Mouse (Mus musculus) liver (tissue): ENCODE data around the gene Cass4.

Experiments
- DNase-seq: peaks from one replicate; pipeline ENCODE4 v3.0.0-alpha.2; 2020; ENCODE audit warnings: mixed read lengths

Gene Cass4

DNA sequence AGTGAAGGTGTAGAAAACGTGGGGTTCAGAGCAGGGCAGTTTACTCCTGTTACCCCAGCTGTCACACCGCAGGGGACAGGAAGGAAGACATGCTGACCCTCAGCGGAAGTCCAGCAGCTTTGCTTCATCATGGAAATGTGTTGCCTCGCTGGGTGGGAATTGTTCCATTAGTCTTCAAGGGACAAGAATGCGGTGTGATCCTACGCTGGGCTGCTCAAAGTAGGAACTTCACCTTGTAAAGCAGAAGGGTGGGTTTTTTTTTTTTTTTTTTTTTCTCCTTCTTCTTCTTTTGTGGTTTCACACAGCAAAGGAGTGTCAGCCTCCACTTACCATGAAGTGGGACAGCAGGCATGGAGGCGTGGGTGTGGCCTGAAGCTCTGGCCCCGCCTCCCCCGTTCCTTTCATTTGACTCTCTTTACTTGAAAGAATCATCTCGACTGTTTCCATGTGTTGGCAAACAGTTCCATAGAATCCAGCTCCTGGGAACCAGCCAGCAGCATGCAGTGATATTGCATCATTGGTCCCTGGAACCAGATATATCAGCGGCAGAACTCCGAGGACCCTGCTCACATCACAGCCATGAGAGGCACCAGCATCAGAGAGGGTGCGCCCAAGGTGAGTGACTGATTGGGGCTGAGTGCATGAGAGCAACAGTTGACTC, at the start of gene Cass4:
Gene Cass4, plus strand, starts transcription at position 404 of the 661 bp plus-strand sequence.
- peak; percentile 47 for DNase-seq

DNA sequence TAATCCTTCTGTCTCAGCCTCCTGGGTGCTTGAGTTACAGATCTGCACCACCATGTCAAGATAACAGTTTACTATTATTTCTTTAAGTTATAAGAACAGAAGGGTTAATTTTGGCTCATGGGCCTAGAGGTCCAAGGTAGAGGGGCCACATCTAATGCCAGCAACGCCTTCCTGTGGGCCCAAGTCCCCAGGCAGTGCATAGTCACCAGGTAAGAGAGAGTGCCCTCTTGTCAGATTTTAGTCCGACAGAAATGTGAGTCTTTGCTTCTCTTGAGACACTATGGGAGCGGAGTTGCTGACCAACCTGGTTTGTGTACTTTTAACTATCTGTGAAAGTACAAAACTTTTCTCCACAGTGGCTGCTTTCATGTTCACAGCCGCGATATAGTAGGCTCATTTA, 48.9 kb upstream of the Cass4 start:
- DNase-seq: no peak

- DNase-seq: peak; percentile 100
Observed at GRCm38 (mm10) chr2:172345258-172345738, 48.3 kb upstream of the Cass4 start, which contains the start of gene Fam210b. Fam210b (plus strand) TSS chr2:172345565.

DNA sequence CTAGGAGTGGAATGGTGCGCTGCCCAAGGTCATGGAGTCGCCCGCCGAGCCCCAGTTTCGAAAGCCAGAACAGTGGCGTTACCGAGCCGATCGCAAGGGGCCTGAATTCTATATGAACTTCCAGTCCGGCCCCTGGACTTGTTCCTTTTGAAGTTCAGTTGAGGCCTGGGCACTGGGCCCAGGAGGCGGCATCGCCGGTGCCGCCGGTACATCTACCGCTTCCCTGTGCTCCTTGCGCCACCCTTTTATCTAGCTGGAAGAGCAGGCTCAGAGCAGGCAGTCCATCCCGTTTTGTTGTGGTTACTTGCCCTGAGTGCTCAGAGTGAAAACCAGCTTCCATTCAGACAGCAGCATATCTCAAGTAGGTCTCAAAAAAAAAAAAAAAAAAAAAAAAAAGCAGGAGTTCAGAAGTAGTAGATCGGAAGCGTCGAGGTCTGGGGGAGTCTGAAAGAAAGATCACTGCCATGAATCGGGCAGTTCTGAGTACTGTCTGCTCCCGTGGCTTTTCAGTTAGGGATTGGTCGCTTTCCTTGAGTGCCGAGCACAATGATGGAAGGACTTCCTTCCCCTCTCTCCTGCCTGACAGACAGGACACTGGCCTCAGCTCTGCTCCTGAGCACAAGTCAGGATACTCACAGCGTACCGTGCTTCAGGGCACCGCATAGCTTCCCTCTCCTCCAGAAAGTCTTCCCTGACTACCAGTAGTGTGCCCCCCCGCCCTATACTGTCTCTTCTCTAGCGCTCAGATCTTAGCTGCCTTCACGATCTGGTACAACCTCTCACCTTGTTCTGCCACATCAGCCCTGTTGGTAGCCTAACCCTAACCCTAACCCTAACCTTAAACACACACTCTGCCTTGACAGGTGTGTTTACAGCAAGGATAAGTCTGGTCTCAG, 47.3 kb upstream of the Cass4 start:
- peak; percentile 61 for DNase-seq

DNA sequence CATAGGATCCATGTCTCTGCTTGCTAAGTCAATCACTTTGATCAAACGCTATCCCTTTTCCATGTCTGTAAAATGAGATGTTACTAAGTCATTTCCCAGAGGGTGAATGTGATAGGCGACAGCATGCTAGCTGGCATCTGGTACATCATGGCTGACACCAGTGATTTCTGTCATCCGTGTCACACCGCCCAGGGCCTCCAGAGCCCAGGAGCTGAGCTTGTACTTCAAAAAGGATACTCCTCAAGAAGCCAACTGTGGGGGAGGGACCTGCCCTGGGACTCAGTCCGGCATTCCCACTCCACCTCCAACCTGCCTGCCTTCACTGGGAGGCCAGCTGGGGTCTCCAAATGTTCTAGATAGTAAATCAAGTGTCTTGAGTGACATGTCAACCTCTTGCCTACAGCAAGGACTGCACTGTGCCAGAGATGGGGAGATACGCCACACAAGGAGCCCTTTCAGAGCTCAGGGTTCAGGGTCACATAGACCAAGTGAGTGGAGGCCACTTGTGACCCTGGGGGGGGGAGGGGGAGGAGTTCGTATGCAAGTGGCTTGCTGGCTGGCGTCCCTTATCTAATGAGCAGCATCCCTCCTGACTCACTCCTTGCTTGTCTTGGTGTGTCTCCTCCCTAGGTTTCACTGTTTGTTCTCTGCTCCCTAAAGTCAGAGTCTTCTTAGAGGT, 46.5 kb upstream of the Cass4 start:
- peak; percentile 94 for DNase-seq

DNA sequence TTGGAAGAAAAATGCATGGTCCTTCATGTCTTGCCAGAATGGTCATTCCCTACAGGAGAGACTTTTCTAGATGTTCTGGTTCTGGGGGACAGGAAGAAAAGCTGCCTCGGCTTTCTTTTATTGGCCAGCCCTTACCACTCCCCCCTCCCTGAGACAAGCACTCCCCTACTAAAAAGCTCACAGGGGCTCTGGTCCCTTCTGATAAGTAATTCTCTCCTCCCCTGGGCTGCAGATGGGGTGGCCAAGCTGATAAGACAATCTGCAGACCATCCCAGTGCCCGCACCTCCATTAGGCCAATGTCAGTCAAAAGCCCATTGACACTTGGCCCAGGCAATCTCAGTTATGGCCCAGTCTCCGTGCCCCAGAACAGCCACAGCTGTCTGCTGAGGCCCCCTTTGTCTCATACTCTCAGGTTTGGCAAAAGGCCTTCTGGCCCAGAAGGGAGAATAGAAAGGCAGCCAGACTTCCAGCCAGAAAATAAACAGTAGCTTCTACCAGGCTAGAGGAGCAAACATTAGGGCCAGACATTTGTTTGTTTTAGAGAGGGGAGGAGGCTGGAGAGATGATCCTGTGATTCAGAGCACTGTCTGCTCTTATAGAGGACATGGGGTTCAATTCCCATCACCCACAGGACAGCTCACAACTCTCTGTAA, 45.2 kb upstream of the Cass4 start:
- DNase-seq: peak; percentile 90

GRCm38 (mm10) chr2:172349776-172350175, 43.8 kb upstream of the Cass4 start:
- DNase-seq: peak; percentile 80

DNA sequence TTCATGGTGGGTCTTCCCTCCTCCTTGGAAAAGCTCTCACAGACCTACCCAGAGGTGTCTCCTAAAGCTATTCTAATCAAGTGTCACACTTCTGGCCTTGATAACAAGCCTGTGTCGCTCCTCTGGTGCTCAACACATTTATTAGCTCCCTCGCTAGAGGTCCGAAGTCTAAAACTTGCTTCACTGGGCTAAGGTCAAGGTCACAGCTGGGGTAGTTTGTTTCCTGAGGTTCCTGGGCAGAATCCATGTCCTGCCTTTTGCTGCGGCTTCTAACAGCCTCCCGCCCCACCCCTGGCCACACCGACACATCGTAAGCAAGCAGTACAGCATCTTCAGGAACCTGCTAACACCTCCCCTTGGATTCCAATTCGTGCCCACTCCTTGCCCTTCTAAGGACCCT, 42.8 kb upstream of the Cass4 start:
- DNase-seq: no peak

DNA sequence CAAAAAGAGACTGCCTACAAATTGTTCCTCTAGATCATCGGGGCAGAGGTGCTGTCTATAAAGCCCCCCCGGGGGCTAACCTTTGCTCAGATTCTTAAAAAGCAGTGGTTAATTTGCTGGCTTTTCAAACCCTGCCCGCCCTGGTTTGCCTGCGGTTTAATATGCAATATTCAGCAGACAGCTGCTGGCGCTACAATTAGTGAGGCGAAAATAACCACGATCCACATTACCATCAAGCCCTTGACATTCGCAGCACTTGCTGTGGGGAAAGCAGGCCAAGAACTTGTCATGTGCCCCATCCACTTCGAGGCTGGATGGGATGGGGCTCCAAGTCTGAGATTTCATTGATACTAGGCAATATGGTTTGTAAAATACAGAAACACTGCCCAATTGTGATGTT, 40.4 kb upstream of the Cass4 start:
- DNase-seq: no peak

DNA sequence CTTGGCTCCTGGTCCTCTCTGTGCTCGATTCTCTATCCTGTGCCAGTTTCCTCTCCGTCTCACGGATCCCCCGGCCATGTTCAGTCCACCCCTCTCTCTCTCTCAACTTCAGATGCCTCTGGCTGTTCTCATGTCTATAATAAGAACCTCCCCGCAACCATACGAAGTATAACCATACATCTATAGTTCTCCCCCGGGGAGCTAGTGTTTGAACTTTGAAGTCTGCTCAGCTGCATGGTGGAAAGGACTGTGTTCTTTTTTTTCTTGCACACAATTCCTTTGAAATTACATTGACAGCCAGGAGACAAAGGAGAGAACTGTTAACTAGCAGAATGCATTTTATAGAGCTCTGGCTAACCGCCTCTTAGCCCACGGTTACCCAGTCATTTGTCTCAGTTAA, 38.8 kb upstream of the Cass4 start:
- no peak for DNase-seq

DNA sequence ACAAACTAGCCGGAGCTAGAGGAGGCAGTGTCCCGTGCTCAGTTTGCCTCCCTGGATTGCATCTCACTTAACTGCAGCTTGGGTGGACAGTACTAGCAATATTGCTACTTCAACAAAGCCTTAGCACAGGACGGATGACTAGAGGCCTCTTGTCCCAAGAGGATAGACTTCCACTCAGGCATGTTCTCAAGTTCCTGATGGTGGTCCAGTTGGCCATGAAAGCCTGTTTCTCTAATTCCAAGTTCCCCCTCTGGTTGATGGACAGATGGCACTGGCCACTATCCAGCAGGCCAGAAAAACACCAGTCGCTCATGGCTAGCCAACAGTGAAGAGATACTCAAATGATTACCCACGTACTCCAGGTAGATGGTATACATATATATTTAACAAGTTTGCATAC, 37.8 kb upstream of the Cass4 start:
- no peak for DNase-seq

DNA sequence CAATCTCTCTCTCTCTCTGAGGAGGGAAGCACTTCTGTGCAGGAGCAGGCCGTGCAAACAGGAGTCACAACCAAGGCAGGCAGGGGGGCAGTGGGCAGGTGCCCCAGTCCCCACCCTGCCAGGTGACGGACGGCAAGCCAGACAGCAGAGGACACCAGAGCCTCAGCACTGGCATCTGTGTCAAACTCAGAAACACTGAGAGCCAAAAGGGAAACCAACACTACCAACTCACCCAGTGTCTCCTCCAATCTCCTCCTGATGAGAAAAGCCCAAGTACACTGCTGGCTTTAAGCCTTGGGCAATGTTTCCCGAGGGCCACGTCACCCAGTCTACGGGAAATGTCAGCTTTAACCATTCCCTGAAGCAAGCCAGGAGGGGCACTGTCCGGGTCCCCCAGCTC, 30.4 kb upstream of the Cass4 start:
- DNase-seq: no peak

- peak; percentile 96 for DNase-seq
Observed at GRCm38 (mm10) chr2:172370411-172371223, 23.0 kb upstream of the Cass4 start, which contains the start of the genes Aurka and Cstf1. Aurka (minus strand) TSS chr2:172370535. Cstf1 (plus strand) TSS chr2:172370681.

GRCm38 (mm10) chr2:172371258-172371657, 22.3 kb upstream of the Cass4 start:
- DNase-seq: no peak

GRCm38 (mm10) chr2:172376551-172376950, 17.0 kb upstream of the Cass4 start:
- DNase-seq: no peak

DNA sequence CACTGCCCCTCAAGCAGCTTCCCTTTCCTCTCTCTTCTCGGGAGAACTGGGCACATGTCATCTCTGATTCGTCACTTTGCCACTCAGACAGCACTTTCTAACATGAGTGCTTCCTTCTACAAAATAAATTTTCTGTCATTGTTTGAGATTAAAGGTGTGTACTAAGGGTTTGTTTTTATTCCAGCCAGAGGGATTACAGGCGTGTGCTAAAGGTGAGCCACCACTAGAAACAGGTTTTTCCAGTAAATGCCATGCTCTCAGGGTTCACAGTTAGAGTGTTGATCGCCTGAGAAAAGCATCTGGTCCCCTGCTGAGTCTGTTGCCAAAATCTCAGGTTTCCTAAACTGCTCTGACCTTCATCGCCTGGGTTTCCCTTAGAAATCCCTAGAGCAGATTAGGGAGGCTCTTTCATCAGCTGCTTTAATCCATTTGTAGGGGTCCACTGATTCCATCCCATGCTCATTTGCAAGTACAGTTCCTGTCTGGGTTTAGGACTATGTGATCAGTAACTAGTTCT, 16.5 kb upstream of the Cass4 start:
- DNase-seq: no peak

DNA sequence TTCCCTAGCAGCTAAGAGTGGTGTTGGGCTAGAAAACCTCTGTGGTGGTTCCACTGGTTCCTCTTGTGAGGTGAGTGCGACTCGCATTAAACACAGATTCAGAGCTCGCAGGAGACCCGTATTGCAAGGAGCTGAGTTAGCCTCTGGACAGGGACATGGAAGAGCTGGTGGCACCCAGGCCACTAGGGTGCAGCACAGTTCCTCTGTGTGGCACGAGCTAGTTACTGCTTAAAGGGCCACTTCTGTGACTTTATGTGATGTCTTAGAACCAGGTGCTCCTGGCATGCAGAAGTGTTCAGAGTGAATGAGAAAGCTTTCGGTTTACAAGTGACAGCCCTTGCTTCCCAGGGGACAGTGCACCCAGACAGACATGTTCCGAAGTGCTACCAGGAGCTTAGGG, 15.3 kb upstream of the Cass4 start:
- DNase-seq: peak; percentile 42

DNA sequence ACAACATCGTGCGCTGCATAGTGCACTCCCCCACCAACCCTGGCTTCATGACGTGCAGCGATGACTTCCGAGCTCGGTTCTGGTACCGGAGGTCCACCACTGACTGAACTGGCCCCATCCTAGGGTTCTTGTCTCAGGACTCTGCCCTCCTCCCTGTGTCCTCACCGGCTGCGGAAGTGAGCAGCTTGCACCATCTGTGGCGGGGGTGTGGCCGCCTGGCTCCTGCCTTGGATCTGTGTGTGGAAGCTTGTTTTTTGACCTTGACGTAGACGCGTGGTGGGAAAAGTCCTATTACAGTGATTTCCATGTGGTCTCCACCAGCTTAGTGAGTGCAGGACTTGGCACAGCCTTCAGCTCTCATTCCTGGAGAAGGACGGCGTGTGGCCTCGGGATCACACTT, 13.1 kb upstream of the Cass4 start:
- DNase-seq: no peak

- DNase-seq: no peak
Observed at GRCm38 (mm10) chr2:172381341-172381740, 12.3 kb upstream of the Cass4 start.

DNA sequence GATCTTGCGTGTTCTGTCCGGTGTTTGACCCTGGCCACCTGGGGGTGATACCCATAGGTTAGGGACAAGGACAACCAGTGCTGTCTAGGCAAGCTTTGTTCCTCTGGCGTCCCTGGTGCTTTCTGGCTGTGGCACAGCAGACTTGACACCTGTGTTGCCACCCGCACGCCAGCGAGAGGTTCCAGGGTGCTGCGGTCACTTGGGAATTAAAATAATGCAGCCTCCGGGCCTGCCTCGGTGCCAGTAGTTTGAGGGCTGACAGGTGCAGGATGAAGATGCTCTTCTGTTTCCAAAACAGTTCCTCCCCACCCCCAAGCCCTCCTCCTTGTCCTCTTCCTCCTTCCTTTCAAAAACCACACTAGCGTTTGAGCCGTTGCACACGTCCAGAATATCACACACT, 11.7 kb upstream of the Cass4 start:
- DNase-seq: no peak

- DNase-seq: no peak
Observed at GRCm38 (mm10) chr2:172384715-172385114, 8.9 kb upstream of the Cass4 start.

DNA sequence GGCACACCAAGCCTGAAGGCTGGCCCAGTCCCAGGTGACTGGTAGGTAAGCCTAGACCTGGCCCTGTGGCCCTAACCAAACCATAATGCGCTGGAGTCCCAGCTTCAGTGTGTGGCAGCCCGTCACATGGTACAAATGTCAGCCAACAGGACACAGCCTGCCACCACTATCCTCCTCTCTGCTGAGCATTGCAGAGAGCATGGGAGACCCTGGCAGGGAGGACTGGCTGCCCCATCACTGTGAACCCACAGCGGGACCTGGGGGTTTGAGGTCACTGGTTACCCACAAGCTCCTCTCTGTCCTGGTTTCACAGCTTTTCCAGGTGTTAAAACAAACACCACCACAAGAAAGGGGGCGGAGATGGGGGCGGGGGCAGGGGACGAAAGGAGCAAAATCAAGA, 3.3 kb upstream of the Cass4 start:
- DNase-seq: no peak
